Mouse (Mus musculus) thymus, adult 2 months (tissue): ENCODE results near the gene Myo3b. TPM values are rescaled to one million over a fixed set of nuclear protein-coding genes. Genes with fewer than 3 reads are reported as not detected.

Experiments
- DNase-seq: peaks from one replicate; pipeline ENCODE4 v3.0.0; 2021
- H3K27ac ChIP-seq: fragments of 200-500 bp; 2 replicates; pipeline ENCODE4 v1.5.1; 2012; ENCODE audit warnings: low read length, control low read depth; ENCODE audit not compliant: control insufficient read depth, insufficient read depth
- H3K27me3 ChIP-seq: fragments of 200-500 bp; 2 replicates; pipeline ENCODE4 v1.6.1; 2012; ENCODE audit warnings: mild to moderate bottlenecking, low read length, moderate library complexity, mixed read lengths; ENCODE audit not compliant: control insufficient read depth, insufficient read depth
- H3K36me3 ChIP-seq: fragments of 200-500 bp; 2 replicates; pipeline ENCODE4 v1.6.1; 2012; ENCODE audit warnings: mild to moderate bottlenecking, low read length, moderate library complexity; ENCODE audit not compliant: control insufficient read depth, insufficient read depth
- H3K4me1 ChIP-seq: fragments of 200-500 bp; replicated peaks from 2 replicates; pipeline ENCODE4 v1.6.1; 2012; ENCODE audit warnings: low read length; ENCODE audit not compliant: control insufficient read depth, insufficient read depth
- H3K4me3 ChIP-seq: fragments of 200-500 bp; 2 replicates; pipeline ENCODE4 v1.5.1; 2012; ENCODE audit warnings: mild to moderate bottlenecking, low read length, control low read depth, moderate library complexity; ENCODE audit not compliant: control insufficient read depth, insufficient read depth
- CTCF ChIP-seq: fragments of 200-500 bp; IDR thresholded peaks from 2 replicates; pipeline ENCODE4 v1.5.1; 2012; ENCODE audit warnings: mild to moderate bottlenecking, control low read depth, low read length, moderate library complexity, borderline replicate concordance; ENCODE audit not compliant: control insufficient read depth, poor library complexity, insufficient read depth; ENCODE audit errors: extremely low read depth
- POLR2A ChIP-seq: fragments of 200-500 bp; IDR thresholded peaks from 2 replicates; pipeline ENCODE4 v1.6.1; 2012; ENCODE audit warnings: mild to moderate bottlenecking, low read length, control low read depth, moderate library complexity; ENCODE audit not compliant: control insufficient read depth, poor library complexity, insufficient read depth; ENCODE audit errors: extremely low read depth
- WGBS: fragments of 180-500 bp; shearing (Covaris S2); methylation state at CpG from one replicate; pipeline ENCODE4 v1.1.7; 2018; 5-methylcytosine and 5-hydroxymethylcytosine counted together
- polyA plus RNA-seq: library from polyadenylated mRNA; depleted of rRNA; stranded (reverse); fragments of >200 nt; gene quantifications from 2 replicates; pipeline ENCODE4 v1.2.3, GENCODE M21; 2012

The Myo3b gene
- polyA plus RNA-seq, 1 experiment = 0.94 TPM

DNA sequence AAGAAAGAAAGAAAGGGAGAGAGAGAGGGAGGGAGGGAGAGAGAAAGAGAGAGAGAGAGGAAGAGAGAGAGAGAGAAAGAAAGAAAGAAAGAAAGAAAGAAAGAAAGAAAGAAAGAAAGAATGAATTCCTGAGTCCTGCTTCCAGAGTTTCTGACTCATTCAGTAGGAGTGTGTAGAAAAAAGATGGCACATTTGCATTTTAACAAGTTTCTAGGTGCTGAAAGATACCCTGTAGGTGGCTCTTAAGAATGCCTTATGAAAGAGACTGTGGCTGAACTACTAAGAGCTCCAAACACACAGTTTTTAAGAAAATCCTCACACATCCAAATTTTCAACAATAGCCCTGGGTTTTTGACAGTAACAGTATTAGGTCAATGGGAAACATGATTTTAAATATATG is 264.0 kb downstream of the Myo3b start:
- DNase-seq = no peak
- H3K27me3 ChIP-seq = no peaks in the 10 kb centered on the region
- no peak overlapping the region for H3K4me3 ChIP-seq
- no peaks in the 10 kb centered on the region for H3K4me1 ChIP-seq
- H3K36me3 ChIP-seq = no peaks in the 10 kb centered on the region
- H3K27ac ChIP-seq = no peak overlapping the region
- no peak for TF ChIP-seq CTCF
- no peak for TF ChIP-seq POLR2A

DNA sequence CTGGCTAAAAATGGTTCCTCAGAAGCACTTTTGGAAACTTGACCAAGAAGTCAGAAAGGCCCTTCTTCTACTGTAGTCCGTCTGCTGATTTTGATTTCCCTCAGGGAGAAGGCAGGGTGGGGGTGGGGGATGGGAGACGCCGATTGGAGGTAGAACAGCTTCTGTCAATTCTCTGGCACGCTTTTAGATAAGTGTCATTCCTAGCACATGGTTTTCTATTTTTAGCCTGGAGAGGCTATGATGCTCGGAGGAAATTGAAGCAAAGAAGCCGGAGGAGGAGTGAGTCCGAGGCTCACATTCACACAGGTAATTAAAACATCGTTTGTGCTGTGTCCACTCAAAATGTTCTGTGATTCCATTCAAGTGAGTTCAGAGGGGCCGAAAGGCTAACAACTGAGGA is 276.2 kb downstream of the Myo3b start:
- H3K4me1 ChIP-seq = no peaks in the 10 kb centered on the region
- no peak overlapping the region for H3K4me3 ChIP-seq
- TF ChIP-seq POLR2A (no peak), CTCF (no peak)
- no peak for DNase-seq
- 86% methylated on average over 9 of the region's 9 CpGs for WGBS
- no peaks in the 10 kb centered on the region; the same call in 1 of the 2 replicates for H3K27me3 ChIP-seq
- H3K27ac ChIP-seq = no peak overlapping the region
- no peaks in the 10 kb centered on the region for H3K36me3 ChIP-seq

DNA sequence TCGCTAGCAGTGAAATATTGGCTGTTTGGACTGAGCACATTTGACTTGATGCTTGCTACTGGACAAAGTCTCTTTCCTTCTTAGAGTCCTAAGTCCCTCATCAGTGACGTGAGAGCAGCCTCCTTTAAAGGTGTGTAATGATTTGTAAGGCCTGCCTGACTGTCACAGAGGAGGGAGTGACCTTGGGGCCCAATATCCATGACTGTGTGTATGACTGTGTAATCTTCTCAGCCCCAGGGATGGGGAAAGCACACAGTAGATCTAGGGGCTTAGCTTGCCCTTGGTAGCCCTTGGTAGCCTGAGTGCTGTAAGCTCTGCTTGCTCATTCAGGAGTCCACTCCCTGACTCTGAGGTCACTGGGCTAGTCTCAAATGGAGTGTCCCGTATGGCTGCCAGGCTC is 276.8 kb downstream of the Myo3b start:
- Histone ChIP-seq H3K27ac (no peak overlapping the region), H3K4me1 (no peaks in the 10 kb centered on the region), H3K36me3 (no peaks in the 10 kb centered on the region), H3K27me3 (no peaks in the 10 kb centered on the region; the same call in 1 of the 2 replicates), H3K4me3 (no peak overlapping the region)
- DNase-seq = no peak
- no peak for TF ChIP-seq POLR2A
- TF ChIP-seq CTCF = no peak
- 87% methylated on average over 3 of the region's 3 CpGs for WGBS

DNA sequence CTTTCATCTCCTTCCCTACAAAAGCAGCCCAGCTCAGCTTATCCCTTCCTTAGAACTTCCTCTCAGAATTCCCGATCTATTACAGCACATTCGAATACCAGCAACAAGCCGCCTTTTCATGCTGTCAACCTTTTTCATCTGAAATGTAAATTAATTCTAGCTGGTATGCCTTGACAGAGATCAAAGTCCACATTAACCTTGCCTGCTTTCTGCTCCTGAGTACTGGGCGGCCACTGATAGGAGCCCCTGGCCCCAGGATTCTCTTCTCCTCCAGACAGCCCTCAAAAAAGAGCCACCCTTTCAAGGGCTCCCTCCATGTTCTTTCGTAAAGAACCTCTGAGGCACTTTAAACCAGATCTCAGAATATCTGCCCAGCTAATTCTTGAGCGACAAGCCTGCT is 278.9 kb downstream of the Myo3b start:
- TF ChIP-seq CTCF = no peak
- no peak for TF ChIP-seq POLR2A
- no peak for DNase-seq
- no peaks in the 10 kb centered on the region for H3K4me1 ChIP-seq
- no peaks in the 10 kb centered on the region for H3K27me3 ChIP-seq
- H3K36me3 ChIP-seq = no peaks in the 10 kb centered on the region
- 83% methylated on average over 6 of the region's 6 CpGs for WGBS
- H3K4me3 ChIP-seq = no peak overlapping the region
- no peak overlapping the region for H3K27ac ChIP-seq

DNA sequence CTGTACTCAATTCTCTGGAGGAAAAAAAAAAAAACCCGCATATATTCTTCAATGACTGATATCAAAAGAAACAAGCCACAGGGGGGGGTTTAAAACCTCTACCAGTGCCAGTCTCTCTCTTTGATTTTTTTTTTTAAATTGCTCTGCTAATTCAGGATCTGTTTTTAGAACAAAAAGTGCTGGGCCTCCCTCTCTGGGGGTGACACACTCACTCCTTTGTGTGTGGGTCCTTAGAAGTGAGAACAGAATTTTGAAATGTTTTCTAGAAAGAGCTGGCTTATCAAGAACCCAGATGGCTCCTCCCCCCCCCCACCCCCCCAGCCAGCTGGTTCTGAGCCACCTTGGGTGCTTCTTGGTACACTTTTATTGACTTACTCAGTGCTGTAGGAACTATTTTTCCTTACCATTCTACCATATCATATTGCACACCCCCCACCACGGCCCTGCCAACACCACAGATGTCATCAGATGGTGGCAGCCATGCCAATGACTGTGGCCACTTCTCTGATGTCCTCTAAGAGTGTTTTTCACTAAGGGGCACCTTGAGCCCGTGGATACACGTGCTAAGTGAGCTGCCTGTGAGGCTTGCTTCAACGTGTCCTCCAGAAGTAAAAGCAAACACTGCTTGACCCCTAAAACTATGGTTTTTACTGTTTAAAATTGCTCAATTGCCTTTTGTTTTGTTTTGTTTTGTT is 280.1 kb downstream of the Myo3b start:
- no peak for DNase-seq
- no peak overlapping the region for H3K27ac ChIP-seq
- no peaks in the 10 kb centered on the region for H3K4me1 ChIP-seq
- H3K4me3 ChIP-seq = no peak overlapping the region
- 73% methylated on average over 5 of the region's 5 CpGs for WGBS
- TF ChIP-seq CTCF = no peak
- TF ChIP-seq POLR2A = no peak
- no peaks in the 10 kb centered on the region for H3K36me3 ChIP-seq
- H3K27me3 ChIP-seq = no peaks in the 10 kb centered on the region

DNA sequence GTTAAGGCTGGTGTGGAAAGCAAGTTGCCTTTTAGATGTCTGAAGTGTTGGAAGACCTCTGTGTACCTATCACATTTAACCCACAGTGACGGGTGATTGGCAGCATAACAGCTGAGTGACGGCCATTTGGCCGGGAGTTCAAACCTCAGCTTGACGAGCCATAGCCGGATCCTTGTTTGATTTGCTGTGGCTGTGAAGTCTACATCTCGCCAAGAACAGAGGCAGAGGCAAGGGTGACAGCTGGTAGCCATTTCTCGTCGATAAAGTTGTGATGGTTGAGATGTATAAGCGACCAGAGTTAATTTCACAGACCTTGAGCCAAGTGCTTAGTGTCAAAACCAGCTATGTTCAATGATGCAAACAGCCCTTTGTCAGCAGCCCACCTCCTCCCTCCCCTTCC is 283.8 kb downstream of the Myo3b start:
- Histone ChIP-seq H3K27ac (no peak overlapping the region), H3K4me1 (no peaks in the 10 kb centered on the region), H3K36me3 (no peaks in the 10 kb centered on the region), H3K27me3 (no peaks in the 10 kb centered on the region), H3K4me3 (no peak overlapping the region)
- 86% methylated on average over 9 of the region's 9 CpGs for WGBS
- no peak for TF ChIP-seq CTCF
- TF ChIP-seq POLR2A = no peak
- DNase-seq = no peak

DNA sequence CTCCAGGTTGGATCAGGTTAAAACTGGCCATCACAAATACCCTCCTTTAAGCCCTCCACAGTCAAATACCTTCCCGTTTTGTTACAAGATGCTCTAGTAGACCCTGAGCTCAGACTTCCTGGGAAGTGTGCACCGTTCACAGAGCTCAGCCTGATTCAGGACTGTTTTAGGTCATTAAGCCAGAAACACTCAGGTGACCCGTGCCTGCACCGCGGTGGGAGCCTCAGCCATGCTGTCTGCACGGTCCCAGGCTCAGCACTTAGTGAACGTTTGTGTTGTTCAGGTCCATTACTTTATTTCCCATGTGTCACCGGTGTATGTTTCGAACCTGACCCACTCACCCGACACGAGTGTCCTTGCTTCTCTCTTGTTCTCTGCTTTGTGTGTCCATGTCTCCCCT is 288.7 kb downstream of the Myo3b start:
- H3K4me3 ChIP-seq = no peak overlapping the region
- 84% methylated on average over 11 of the region's 11 CpGs for WGBS
- no peak for DNase-seq
- H3K4me1 ChIP-seq = no peaks in the 10 kb centered on the region
- TF ChIP-seq CTCF (no peak), POLR2A (no peak)
- H3K27ac ChIP-seq = no peak overlapping the region
- H3K27me3 ChIP-seq = no peaks in the 10 kb centered on the region
- no peaks in the 10 kb centered on the region for H3K36me3 ChIP-seq
